Mouse (Mus musculus) bone marrow macrophage, adult 2 months (primary cell): ENCODE data around the gene AC109138.7. TPM values are rescaled to one million over a fixed set of nuclear protein-coding genes. Genes with fewer than 3 reads are reported as not detected.

ENCODE experiments used
- H3K27ac ChIP-seq: 2 replicates; pipeline ENCODE4 v1.5.1; 2012; ENCODE audit warnings: low read depth, low read length; ENCODE audit not compliant: insufficient read depth
- H3K4me1 ChIP-seq: 2 replicates; pipeline ENCODE4 v1.6.1; 2012; ENCODE audit warnings: low read length; ENCODE audit not compliant: control insufficient read depth, insufficient read depth
- H3K4me3 ChIP-seq: 2 replicates; pipeline ENCODE4 v1.5.1; 2012; ENCODE audit warnings: mild to moderate bottlenecking, low read length, moderate library complexity; ENCODE audit not compliant: insufficient read depth
- CTCF ChIP-seq: IDR thresholded peaks from 2 replicates; pipeline ENCODE4 v1.5.1; 2012; ENCODE audit warnings: low read depth, mild to moderate bottlenecking, low read length, moderate library complexity
- POLR2A ChIP-seq: IDR thresholded peaks from 2 replicates; pipeline ENCODE4 v1.6.1; 2012; ENCODE audit warnings: mild to moderate bottlenecking, low read depth, low read length, borderline replicate concordance
- polyA plus RNA-seq: library from polyadenylated mRNA; stranded (reverse); fragments of >200 nt; gene quantifications from 2 replicates; pipeline ENCODE4 v1.2.4, GENCODE M21; 2012; ENCODE audit not compliant: missing spikeins, insufficient read depth, insufficient read length

The AC109138.7 gene
- polyA plus RNA-seq, 1 experiment: not detected

DNA sequence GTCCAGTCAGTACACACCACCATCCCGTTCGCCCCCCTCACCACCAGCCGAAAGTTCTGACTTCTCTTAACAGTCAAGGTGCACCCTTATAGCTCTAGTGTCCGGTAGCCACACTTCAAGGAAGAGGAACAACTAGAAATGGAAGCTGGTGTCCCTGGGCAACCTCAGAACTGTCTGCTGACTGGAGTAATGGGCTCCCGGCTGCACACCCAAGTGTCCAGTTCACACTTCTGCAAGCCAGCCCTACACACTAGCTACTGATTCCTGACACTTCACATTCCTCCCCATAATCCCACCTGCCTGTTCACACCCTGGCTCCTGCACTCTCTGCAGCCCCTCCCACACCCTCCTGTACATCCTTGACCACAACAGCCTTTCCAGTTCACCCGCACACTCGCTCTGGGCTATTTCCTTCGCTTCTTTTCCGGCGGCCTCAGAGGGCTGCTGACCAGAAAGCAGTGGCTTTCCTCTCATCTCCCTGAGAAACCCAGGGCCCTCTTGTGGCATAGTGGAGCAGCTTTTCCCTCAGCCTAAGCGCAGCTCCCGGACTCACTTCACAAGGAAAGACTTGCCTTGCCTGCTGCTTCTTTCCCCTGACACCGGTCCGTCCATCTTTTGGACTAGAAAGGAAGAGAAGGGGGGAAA, 2.0 kb downstream of the AC109138.7 start:
- TF ChIP-seq CTCF: no peak
- no peak for TF ChIP-seq POLR2A
- Histone ChIP-seq H3K27ac (no peak overlapping the region), H3K4me1 (peaks cover 19% of the 10 kb centered on the region), H3K4me3 (no peak overlapping the region)

- no peak for TF ChIP-seq POLR2A
- TF ChIP-seq CTCF: no peak
- H3K27ac ChIP-seq: no peak overlapping the region
- H3K4me1 ChIP-seq: peaks cover 29% of the 10 kb centered on the region
- H3K4me3 ChIP-seq: no peak overlapping the region
Measured at GRCm38 (mm10) chr19:4217140-4217539, 3.0 kb downstream of the AC109138.7 start.

DNA sequence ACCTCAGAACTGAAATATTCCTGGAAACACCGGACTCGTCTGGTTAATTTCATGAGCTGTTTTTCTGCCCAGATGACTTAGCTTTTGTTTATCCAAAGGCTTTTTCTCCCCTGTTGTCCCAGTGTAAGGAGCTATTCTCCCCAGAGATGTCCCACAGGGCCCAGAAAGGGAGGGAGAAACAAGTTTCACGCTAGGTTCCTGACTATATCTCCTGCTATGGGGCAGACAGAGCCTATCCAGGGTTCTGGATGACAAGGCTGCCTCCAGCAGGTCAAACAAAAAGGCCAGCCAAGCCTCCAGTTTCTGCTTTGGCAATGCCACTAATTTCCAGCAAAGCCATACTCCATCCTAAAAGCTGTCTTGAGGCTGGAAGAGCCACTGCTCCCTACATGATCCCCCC, 3.7 kb downstream of the AC109138.7 start:
- Histone ChIP-seq H3K4me3 (no peak overlapping the region), H3K4me1 (peaks cover 34% of the 10 kb centered on the region), H3K27ac (no peak overlapping the region)
- TF ChIP-seq POLR2A (no peak), CTCF (no peak)

DNA sequence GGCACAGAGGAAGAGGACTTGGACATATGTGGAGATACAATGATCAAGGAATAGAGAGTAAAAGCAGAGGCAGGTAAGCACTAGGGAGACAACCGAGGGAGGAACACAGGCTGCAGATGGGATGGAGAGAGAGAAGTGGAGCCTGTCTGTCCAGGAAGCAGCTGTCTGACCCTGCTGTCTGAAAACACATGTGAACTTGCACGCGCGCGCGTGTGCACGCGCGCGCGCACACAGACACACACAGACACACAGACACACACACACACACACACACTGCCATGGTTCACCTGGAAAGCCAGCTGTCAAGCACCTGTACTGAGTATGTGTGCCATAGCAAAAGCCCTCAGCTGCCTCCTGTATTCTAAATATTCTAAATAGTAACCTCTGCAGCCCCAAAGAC, 4.1 kb downstream of the AC109138.7 start:
- H3K4me3 ChIP-seq: no peak overlapping the region
- H3K27ac ChIP-seq: no peak overlapping the region
- peaks cover 31% of the 10 kb centered on the region for H3K4me1 ChIP-seq
- TF ChIP-seq POLR2A (no peak), CTCF (no peak)

DNA sequence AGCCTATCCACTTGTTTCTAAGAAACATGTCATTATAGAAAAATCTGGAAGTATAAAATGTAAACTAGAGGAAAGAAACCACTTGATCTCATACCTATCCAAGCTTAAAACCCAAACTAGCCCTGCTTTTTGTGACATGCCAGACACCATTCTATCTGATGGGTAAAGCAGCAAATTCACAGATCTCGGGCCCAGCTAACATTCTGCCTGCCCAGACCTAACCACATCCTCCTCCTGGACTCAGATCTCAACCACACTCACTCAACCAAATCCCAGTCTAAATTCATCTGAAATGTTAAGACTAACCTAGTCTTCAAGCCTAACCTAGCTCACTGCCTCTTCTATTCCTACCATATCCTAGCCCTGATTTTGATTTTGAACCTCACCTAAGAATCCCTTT, 4.6 kb downstream of the AC109138.7 start:
- Histone ChIP-seq H3K4me1 (peaks cover 27% of the 10 kb centered on the region), H3K27ac (no peak overlapping the region), H3K4me3 (no peak overlapping the region)
- no peak for TF ChIP-seq CTCF
- TF ChIP-seq POLR2A: no peak

DNA sequence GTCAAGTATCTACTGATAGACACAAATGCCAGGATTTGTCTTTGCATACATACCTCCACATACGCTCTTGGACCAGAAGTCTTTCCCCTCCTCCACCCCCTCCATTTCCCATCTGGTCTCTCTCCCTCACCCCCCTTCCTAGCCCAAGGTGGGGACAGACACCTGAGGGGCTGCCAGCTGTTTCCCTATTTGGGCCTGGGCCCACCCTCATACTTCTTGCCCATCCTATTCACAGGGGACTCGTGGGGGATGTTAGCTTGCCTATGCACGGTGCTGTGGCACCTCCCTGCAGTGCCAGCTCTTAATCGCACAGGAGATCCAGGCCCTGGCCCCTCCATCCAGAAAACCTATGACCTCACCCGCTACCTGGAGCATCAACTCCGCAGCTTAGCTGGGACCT, 5.8 kb downstream of the AC109138.7 start:
- TF ChIP-seq POLR2A: no peak
- no peak for TF ChIP-seq CTCF
- Histone ChIP-seq H3K4me3 (no peak overlapping the region), H3K4me1 (peaks cover 26% of the 10 kb centered on the region), H3K27ac (no peak overlapping the region)

DNA sequence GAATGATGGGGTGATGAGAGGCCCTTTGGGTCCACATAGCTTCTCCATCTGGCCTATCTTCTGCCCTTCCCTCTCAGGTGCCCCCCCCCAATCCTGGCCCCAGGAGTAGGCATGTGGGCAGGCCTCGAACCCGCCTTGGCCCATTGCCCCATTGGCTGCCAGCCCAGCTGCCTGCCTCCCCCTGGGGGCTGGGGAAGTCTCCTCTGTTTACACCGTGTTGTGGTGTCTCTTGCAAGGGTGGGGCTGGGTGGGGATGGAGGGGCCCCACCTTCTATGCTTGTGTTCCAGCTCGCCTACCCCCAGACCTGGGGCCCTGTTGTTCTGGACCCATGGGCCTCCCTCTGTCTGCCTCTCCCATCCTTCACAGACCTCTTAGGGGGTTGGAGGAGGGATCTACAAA, 6.3 kb downstream of the AC109138.7 start:
- Histone ChIP-seq H3K4me1 (peaks cover 26% of the 10 kb centered on the region), H3K27ac (no peak overlapping the region), H3K4me3 (no peak overlapping the region)
- TF ChIP-seq CTCF: no peak
- TF ChIP-seq POLR2A: no peak

DNA sequence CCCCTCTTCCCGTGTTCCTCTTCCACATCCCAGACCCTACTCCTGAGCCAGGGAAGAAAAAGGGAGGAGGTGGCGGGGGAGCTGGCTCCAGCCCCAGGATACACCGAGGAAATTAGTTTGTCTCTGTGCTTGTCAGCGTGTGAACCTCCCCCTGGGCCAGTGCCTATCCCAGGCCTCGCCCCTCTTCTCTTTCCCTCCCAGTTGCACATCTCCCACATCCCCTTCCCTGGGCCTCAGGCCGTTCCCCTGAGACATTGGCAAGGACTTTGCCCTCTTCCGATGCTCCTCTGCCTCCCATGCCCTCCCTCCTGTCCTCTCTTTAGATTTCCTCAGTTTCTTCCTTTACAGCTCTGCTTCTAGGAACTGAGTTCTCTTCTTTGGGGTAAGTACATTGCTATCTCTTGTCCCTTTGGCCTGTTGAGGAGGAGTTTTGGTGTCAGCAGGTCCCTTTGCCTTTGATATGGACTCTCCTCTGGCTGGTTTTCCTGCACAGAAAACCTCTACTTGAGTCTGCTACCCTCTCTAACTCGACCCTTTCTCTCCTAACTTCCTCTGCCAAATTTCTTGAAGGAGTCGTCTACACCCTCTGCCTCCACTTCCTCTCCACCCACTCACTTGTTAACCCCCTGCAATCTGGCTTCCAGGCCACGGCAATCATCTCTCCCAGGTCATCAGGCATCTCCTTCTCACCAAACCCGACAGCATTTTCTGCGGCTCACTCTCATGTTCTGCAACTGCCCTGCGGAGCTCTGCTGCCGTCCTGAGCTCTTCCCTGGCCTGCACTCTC, 7.0 kb downstream of the AC109138.7 start:
- H3K27ac ChIP-seq: no peak overlapping the region
- no peak overlapping the region for H3K4me3 ChIP-seq
- no peak for TF ChIP-seq CTCF
- TF ChIP-seq POLR2A: no peak
- H3K4me1 ChIP-seq: peaks cover 23% of the 10 kb centered on the region

GRCm38 (mm10) chr19:4222165-4222564, 8.0 kb downstream of the AC109138.7 start:
- Histone ChIP-seq H3K4me1 (peaks cover 22% of the 10 kb centered on the region), H3K4me3 (no peak overlapping the region), H3K27ac (no peak overlapping the region)
- TF ChIP-seq CTCF (no peak), POLR2A (no peak)

GRCm38 (mm10) chr19:4226779-4227178, 12.6 kb downstream of the AC109138.7 start:
- no peak for TF ChIP-seq CTCF
- peaks cover 25% of the 10 kb centered on the region for H3K4me1 ChIP-seq
- H3K27ac ChIP-seq: no peak overlapping the region
- no peak overlapping the region for H3K4me3 ChIP-seq

DNA sequence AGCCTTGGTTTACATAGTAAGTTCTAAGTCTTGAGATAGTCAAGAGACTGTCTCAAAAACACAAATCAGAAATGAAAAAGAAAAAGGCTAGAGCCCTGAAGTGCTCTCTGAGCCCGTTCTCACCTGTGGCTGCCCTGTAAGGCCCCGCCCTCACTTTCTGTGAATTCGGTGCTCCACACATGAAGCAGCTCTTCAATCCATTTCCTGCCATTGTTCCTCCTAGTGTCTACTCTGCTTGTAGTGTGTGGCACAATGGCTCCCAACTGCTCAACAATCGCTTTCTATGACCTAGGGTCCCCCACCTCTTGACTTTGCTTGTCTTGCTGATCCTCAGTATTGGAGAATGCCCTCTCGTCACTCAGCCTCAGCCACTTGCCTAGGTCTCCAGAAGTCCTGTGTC, 13.3 kb downstream of the AC109138.7 start:
- Histone ChIP-seq H3K27ac (no peak overlapping the region), H3K4me3 (no peak overlapping the region), H3K4me1 (peaks cover 20% of the 10 kb centered on the region)
- TF ChIP-seq CTCF (no peak), POLR2A (no peak)
